Mouse (Mus musculus): ENCODE measurements around the gene Ptch2.

- TF ChIP-seq CTCF (IDR thresholded peaks at IDR 0.05; ENCODE audit: control insufficient read depth, insufficient read depth, insufficient replicate concordance, low read depth, low read length) (no peak), POLR2A (IDR thresholded peaks at IDR 0.05; ENCODE audit: control insufficient read depth, low read depth, low read length) (no peak)
Measured at GRCm38 (mm10) chr4:117148815-117149214, 52.9 kb downstream of the Ptch2 start.

All from testis, adult 2 months (tissue).